Mouse (Mus musculus) heart, embryonic 12.5 days (tissue): ENCODE data around the gene Rab15. TPM values are rescaled to one million over a fixed set of nuclear protein-coding genes. Genes with fewer than 3 reads are reported as not detected.

Experiments
- polyA plus RNA-seq: library from polyadenylated mRNA; unstranded; fragments of >200 nt; fragmentation: Nextera tagmentation; extraction: Ambion mirVana; gene quantifications from 2 replicates; pipeline ENCODE4 v1.2.1, GENCODE M21; 2016

Gene Rab15
- polyA plus RNA-seq, 1 experiment from 2014 or later, result 3.6 TPM

Other genes starting within 250 kb of the Rab15 start
- gene Sptb, start 112.4 kb downstream of the Rab15 start, polyA plus RNA-seq, result 13.4 and 13.5 TPM in 2 replicates
- 124 and 131 TPM in 2 replicates for gene Churc1, start 57.4 kb downstream of the Rab15 start, polyA plus RNA-seq
- 30.9 and 31.7 TPM in 2 replicates for gene Fntb, start 57.3 kb downstream of the Rab15 start, polyA plus RNA-seq
- 0.49 TPM in 1 of 2 replicates, not detected in the other for gene Gpx2, start 27.4 kb downstream of the Rab15 start, polyA plus RNA-seq
- gene Max, start 139.3 kb upstream of the Rab15 start, polyA plus RNA-seq, result 8.2 and 8.9 TPM in 2 replicates